Mouse (Mus musculus) heart, adult 2 months (tissue): Measurements from ENCODE around the gene D930020B18Rik.

Source experiments
- CTCF ChIP-seq: fragments of 200-600 bp; IDR thresholded peaks from 2 replicates; pipeline ENCODE4 v1.8.1; 2022; ENCODE audit warnings: antibody characterized with exemption, mild to moderate bottlenecking, moderate library complexity
- POLR2A ChIP-seq: fragments of 200-500 bp; IDR thresholded peaks from 2 replicates; pipeline ENCODE4 v1.6.1; 2011; ENCODE audit warnings: mild to moderate bottlenecking, low read depth, low read length, control low read depth; ENCODE audit not compliant: insufficient read depth

DNA sequence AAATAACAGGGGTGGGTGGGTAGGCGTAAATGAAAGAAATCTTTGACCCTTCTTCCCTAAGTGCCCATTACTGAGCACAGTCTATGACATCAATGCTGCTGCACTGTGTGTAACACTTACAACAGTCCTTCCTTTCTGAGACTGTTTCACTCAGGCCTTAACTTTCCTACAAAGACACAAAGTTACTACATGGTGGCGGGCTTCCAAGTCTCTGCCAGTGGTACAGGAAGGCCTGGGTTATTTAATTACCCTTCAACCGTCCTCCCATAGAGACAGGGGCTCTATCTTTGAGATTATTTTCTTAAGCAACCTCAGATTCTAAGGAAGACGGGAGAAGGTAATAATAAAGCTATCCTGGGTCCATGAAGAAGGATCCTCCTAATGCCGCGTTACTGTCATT is 28.9 kb upstream of the D930020B18Rik start:
- TF ChIP-seq CTCF (no peak), POLR2A (no peak)
